Mouse (Mus musculus): ENCODE results near the gene Plekha5. TPM values are rescaled to one million over a fixed set of nuclear protein-coding genes. Genes with fewer than 3 reads are reported as not detected.

Plekha5 gene
- polyA plus RNA-seq, 1 experiment from 2014 or later = 42.1 TPM

DNA sequence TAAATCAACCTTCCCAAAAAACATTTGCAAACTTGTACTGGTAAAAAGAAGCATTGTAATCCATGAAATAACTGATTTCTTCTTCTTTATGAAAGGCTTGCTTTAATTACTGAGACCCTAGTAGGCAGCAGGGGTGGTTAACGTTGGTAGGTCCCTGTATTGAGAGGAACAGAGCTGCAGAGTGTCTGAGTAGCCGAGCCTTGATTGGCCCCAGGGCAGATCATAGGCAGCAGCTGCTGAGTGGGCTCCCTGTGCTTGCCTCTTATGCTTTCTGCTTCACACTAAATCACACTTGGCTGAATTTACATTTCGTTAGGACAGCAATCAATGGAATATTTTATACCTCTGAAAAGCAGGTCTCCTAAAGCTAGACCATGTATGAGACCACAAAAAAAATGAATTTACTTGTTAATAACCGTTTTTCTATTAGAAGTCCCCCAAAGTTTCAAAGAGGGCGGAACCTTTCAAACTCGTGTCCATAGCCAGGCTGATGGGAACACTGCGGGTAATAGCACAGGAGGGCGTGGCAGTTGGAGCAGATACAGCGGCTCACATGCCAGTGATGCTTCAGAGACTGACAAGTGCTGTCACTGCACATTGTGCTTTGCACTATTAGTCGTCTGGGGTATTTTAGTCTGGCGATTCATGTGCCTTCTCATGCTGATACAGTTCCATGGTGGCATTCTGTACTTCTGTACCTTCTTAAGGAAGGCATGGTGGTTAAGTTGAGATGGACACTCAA is 123.5 kb downstream of the Plekha5 start:
- Histone ChIP-seq H3K4me1 (0 out of 2 replicates have a peak, but pooled peaks cover 5% of the 10 kb centered on the region), H3K27me3 (replicated peaks) (no peaks in the 10 kb centered on the region), H3K9me3 (no peaks in the 10 kb centered on the region), H3K4me2 (no peak overlapping the region), H3K27ac (no peak overlapping the region), H3K9ac (no peak overlapping the region), H3K36me3 (replicated peaks) (peaks cover 13% of the 10 kb centered on the region; the same call in 1 of the 2 replicates), H3K4me3 (no peak overlapping the region)
- 75% methylated on average over 11 of the region's 11 CpGs for WGBS
- no peak for ATAC-seq (replicated peaks)

DNA sequence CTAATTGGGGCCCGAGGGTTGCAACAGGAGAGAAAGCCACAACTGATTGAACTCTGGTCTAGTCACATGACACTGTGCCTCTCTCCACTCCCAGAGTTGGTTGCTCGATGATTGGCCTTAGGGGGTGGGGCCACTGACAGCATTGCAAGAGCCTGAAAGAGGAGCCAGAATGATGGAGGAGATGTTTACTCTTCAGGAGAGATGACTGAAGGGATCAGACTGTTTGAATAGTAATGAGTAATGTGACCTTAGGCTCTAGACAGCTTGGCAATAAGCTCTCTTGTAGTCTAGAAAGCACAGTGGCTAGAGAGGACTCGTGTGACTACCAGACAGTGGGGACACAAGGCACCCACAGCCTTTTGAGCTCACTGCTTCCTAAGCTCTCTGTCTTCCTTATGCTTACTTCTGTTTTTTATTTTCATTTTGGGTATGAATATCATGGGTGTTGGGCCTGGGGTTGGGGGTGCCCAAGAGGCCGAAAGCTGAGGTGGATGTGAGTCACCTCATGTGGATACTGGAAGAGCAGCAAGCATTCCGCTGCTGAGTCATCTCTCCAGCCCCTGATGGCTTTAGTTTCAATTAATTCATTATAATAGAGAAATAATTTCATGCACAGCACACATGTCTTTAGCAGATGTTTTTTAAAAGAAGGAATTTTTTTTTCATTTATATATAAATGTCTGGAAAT is 124.4 kb downstream of the Plekha5 start:
- Histone ChIP-seq H3K9ac (no peak overlapping the region), H3K36me3 (replicated peaks) (peaks cover 20% of the 10 kb centered on the region; the same call in 1 of the 2 replicates), H3K4me2 (no peak overlapping the region), H3K4me3 (no peak overlapping the region), H3K9me3 (no peaks in the 10 kb centered on the region), H3K27ac (no peak overlapping the region), H3K4me1 (0 out of 2 replicates have a peak, but pooled peaks cover 5% of the 10 kb centered on the region), H3K27me3 (replicated peaks) (no peaks in the 10 kb centered on the region)
- 67% methylated on average over 5 of the region's 5 CpGs for WGBS
- ATAC-seq (replicated peaks) = no peak

- WGBS = 90% methylated on average over 13 of the region's 13 CpGs
- H3K27me3 ChIP-seq (replicated peaks) = no peaks in the 10 kb centered on the region
- 0 out of 2 replicates have a peak, but pooled peaks cover 5% of the 10 kb centered on the region for H3K4me1 ChIP-seq
- no peak overlapping the region for H3K4me2 ChIP-seq
- H3K4me3 ChIP-seq = no peak overlapping the region
- no peak for ATAC-seq (replicated peaks)
- H3K9ac ChIP-seq = no peak overlapping the region
- H3K36me3 ChIP-seq (replicated peaks) = peaks cover 17% of the 10 kb centered on the region; the same call in 1 of the 2 replicates
- H3K9me3 ChIP-seq = no peaks in the 10 kb centered on the region
- no peak overlapping the region for H3K27ac ChIP-seq
These were observed 126.9 kb downstream of the Plekha5 start for GRCm38 (mm10) chr6:140550741-140551140.

DNA sequence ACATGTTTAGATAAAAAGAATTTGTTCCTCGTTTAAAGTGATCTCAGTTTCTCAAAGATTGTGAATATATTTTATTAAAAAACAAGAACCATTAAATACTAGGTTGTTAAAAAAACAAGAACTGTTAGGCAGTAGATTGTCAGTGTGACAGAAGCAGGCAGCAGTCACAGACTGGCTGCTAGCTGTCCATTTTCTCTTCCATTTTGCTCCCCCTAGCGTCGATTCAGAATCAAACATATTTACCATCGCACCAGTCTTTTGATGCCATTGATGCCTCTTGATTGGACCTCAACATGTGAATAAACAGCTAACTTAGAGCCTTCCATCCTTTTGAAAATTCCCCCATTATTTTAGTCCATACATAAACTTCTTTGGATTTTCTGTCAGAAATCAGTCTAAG is 130.4 kb downstream of the Plekha5 start:
- 47% methylated on average over 4 of the region's 4 CpGs for WGBS
- Histone ChIP-seq H3K4me2 (no peak overlapping the region), H3K27me3 (replicated peaks) (no peaks in the 10 kb centered on the region), H3K4me3 (no peak overlapping the region), H3K27ac (no peak overlapping the region), H3K36me3 (replicated peaks) (peaks cover 17% of the 10 kb centered on the region; the same call in 1 of the 2 replicates), H3K4me1 (no peaks in the 10 kb centered on the region), H3K9me3 (no peaks in the 10 kb centered on the region), H3K9ac (no peak overlapping the region)
- peak; percentile 65 for ATAC-seq (replicated peaks)

DNA sequence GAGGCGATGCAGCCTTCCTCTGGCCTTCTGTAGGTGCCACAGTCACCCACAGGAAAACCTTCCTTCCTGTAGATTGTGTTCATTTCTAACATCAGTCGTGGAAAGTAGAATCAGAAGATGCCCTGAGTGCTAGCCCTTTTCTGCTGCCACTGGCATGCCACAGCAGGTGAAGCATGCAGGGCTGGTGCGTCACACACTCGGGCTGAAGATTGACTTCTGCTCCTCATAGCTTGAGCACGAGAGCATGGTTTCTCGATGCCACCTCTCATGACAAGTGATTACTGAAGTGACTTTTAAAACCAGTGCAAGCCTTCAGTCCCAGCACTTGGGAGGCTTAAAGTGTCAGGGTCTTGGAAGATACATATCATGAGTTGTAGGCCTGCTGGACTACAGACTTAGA is 135.6 kb downstream of the Plekha5 start:
- Histone ChIP-seq H3K4me3 (no peak overlapping the region), H3K27me3 (replicated peaks) (no peaks in the 10 kb centered on the region), H3K4me1 (no peaks in the 10 kb centered on the region), H3K36me3 (replicated peaks) (no peaks in the 10 kb centered on the region), H3K9ac (no peak overlapping the region), H3K27ac (no peak overlapping the region), H3K9me3 (no peaks in the 10 kb centered on the region), H3K4me2 (no peak overlapping the region)
- ATAC-seq (replicated peaks) = no peak
- WGBS = 86% methylated on average over 6 of the region's 6 CpGs

GRCm38 (mm10) chr6:140561151-140561916 is 137.5 kb downstream of the Plekha5 start:
- H3K4me3 ChIP-seq = no peak overlapping the region
- H3K27ac ChIP-seq = no peak overlapping the region
- WGBS = 80% methylated on average over 9 of the region's 9 CpGs
- H3K9me3 ChIP-seq = no peaks in the 10 kb centered on the region
- H3K9ac ChIP-seq = no peak overlapping the region
- no peak overlapping the region for H3K4me2 ChIP-seq
- ATAC-seq (replicated peaks) = peak; percentile 45; the same call in 1 of the 2 replicates
- H3K27me3 ChIP-seq (replicated peaks) = no peaks in the 10 kb centered on the region
- H3K4me1 ChIP-seq = no peaks in the 10 kb centered on the region
- H3K36me3 ChIP-seq (replicated peaks) = peaks cover 4% of the 10 kb centered on the region; the same call in 1 of the 2 replicates

GRCm38 (mm10) chr6:140561917-140562590 is 138.2 kb downstream of the Plekha5 start:
- Histone ChIP-seq H3K36me3 (replicated peaks) (peaks cover 4% of the 10 kb centered on the region; the same call in 1 of the 2 replicates), H3K27me3 (replicated peaks) (no peaks in the 10 kb centered on the region), H3K9ac (no peak overlapping the region), H3K27ac (0 out of 2 replicates have a peak overlapping the region, but pooled peaks have one; percentile 6), H3K4me1 (no peaks in the 10 kb centered on the region), H3K9me3 (no peaks in the 10 kb centered on the region), H3K4me3 (no peak overlapping the region), H3K4me2 (no peak overlapping the region)
- peak; percentile 71; the same call in 1 of the 2 replicates for ATAC-seq (replicated peaks)
- WGBS = 82% methylated on average over 9 of the region's 9 CpGs

DNA sequence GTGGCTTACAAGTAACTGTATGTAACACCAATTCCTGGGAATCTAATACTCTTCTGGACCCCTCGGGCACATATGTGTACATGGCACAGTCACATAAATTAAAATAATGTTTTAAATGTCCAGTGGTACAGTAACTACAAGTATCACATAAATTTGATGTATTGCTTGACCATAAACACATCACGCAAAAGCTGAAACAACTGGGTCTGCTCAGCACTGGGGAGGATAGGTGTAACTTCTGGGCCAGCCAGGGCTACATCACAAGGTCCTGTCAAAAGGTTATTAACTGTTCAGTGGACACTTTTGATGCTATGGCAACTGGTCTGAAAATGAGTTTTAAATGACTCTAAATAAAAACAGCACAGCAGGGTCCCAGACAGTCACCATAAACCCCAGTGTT is 143.3 kb downstream of the Plekha5 start:
- ATAC-seq (replicated peaks) = no peak
- Histone ChIP-seq H3K27me3 (replicated peaks) (no peaks in the 10 kb centered on the region), H3K36me3 (replicated peaks) (peaks cover 8% of the 10 kb centered on the region; the same call in 1 of the 2 replicates), H3K9ac (no peak overlapping the region), H3K4me1 (no peaks in the 10 kb centered on the region), H3K27ac (no peak overlapping the region), H3K4me3 (no peak overlapping the region), H3K9me3 (no peaks in the 10 kb centered on the region), H3K4me2 (no peak overlapping the region)
- WGBS = 89% methylated on average over 2 of the region's 2 CpGs

GRCm38 (mm10) chr6:140567897-140568296 is 144.0 kb downstream of the Plekha5 start:
- Histone ChIP-seq H3K9me3 (no peaks in the 10 kb centered on the region), H3K9ac (no peak overlapping the region), H3K4me2 (no peak overlapping the region), H3K36me3 (replicated peaks) (peaks cover 8% of the 10 kb centered on the region; the same call in 1 of the 2 replicates), H3K4me1 (no peaks in the 10 kb centered on the region), H3K27ac (no peak overlapping the region), H3K27me3 (replicated peaks) (no peaks in the 10 kb centered on the region), H3K4me3 (no peak overlapping the region)
- WGBS = 81% methylated on average over 2 of the region's 2 CpGs
- ATAC-seq (replicated peaks) = no peak

GRCm38 (mm10) chr6:140570152-140570551 is 146.3 kb downstream of the Plekha5 start:
- H3K9ac ChIP-seq = no peak overlapping the region
- H3K27me3 ChIP-seq (replicated peaks) = no peaks in the 10 kb centered on the region
- no peaks in the 10 kb centered on the region for H3K9me3 ChIP-seq
- H3K36me3 ChIP-seq (replicated peaks) = peaks cover 15% of the 10 kb centered on the region
- H3K4me2 ChIP-seq = no peak overlapping the region
- no peaks in the 10 kb centered on the region for H3K4me1 ChIP-seq
- no peak overlapping the region for H3K27ac ChIP-seq
- 67% methylated on average over 11 of the region's 11 CpGs for WGBS
- 0 out of 2 replicates have a peak, but pooled peaks have one; percentile 45 for ATAC-seq (replicated peaks)
- no peak overlapping the region for H3K4me3 ChIP-seq

DNA sequence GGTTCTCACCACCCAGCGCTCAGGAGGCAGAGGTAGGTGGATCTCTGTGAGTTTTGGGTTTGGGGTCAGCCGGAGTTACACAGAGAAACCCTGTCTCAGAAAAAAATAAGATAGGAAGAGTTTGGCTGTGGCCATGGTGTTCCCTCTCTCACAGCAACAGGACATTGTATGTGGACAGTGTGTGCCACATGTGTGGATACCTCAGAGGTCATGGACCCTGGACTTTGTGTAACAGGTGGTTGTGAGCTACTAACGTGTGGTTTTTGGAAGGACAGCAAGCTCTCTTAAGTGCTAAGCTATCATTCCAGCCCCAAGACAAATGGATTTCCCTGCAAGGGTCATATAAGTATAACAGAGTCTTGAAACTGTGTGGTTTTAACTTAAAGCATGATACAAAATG is 151.1 kb downstream of the Plekha5 start:
- WGBS = over 99% methylated on average over 3 of the region's 3 CpGs
- Histone ChIP-seq H3K9ac (no peak overlapping the region), H3K4me3 (no peak overlapping the region), H3K36me3 (replicated peaks) (peaks cover 18% of the 10 kb centered on the region), H3K9me3 (no peaks in the 10 kb centered on the region), H3K4me2 (no peak overlapping the region), H3K27ac (no peak overlapping the region), H3K27me3 (replicated peaks) (no peaks in the 10 kb centered on the region), H3K4me1 (no peaks in the 10 kb centered on the region)
- ATAC-seq (replicated peaks) = no peak

Measured in midbrain, embryonic 15.5 days (tissue).